Mouse (Mus musculus) stomach, postnatal 0 days (tissue): ENCODE results near the gene Nob1. TPM values are rescaled to one million over a fixed set of nuclear protein-coding genes. Genes with fewer than 3 reads are reported as not detected.
A peak's percentile ranks its signal among the peaks of the same experiment; 100 is the strongest.

Experiments
- ATAC-seq: fragments of 200-750 bp; cut with Nextera tagmentation; 2 replicates; pipeline ENCODE4 v1.8.0; 2017; ENCODE audit not compliant: low FRiP score, low TSS enrichment
- DNase-seq: peaks from one replicate; pipeline ENCODE4 v3.0.0-alpha.2; 2016; ENCODE audit warnings: low spot score
- H3K27ac ChIP-seq: fragments of 300-500 bp; sonication (generic); replicated peaks from 2 replicates; pipeline ENCODE4 v1.5.1; 2014; ENCODE audit warnings: mild to moderate bottlenecking, control low read depth
- H3K27me3 ChIP-seq: fragments of 300-500 bp; sonication (generic); 2 replicates; pipeline ENCODE4 v1.6.1; 2014; ENCODE audit warnings: low read length; ENCODE audit not compliant: control insufficient read depth, insufficient read depth
- H3K36me3 ChIP-seq: fragments of 300-500 bp; sonication (generic); 2 replicates; pipeline ENCODE4 v1.6.1; 2014; ENCODE audit warnings: low read length, mixed read lengths; ENCODE audit not compliant: control insufficient read depth, insufficient read depth
- H3K4me1 ChIP-seq: fragments of 300-500 bp; sonication (generic); replicated peaks from 2 replicates; pipeline ENCODE4 v1.6.1; 2014; ENCODE audit warnings: antibody characterized with exemption; ENCODE audit not compliant: control insufficient read depth, insufficient read depth
- H3K4me2 ChIP-seq: fragments of 300-500 bp; sonication (generic); replicated peaks from 2 replicates; pipeline ENCODE4 v1.6.1; 2014; ENCODE audit warnings: low read depth, mild to moderate bottlenecking, control low read depth, moderate library complexity
- H3K4me3 ChIP-seq: fragments of 300-500 bp; sonication (generic); 2 replicates; pipeline ENCODE4 v1.5.1; 2014; ENCODE audit warnings: low read depth, low read length, control low read depth
- H3K9ac ChIP-seq: fragments of 300-500 bp; sonication (generic); 2 replicates; pipeline ENCODE4 v1.6.1; 2014; ENCODE audit warnings: mild to moderate bottlenecking, low read length, control low read depth, mixed read lengths
- H3K9me3 ChIP-seq: fragments of 300-500 bp; sonication (generic); 2 replicates; pipeline ENCODE4 v1.6.1; 2016; ENCODE audit warnings: low read length; ENCODE audit not compliant: control insufficient read depth
- CTCF ChIP-seq: IDR thresholded peaks from 2 replicates; pipeline ENCODE4 v1.5.1; 2016; ENCODE audit warnings: antibody characterized with exemption, low read depth, mild to moderate bottlenecking, moderate library complexity
- EP300 ChIP-seq: optimal IDR thresholded peaks from 2 replicates; pipeline ENCODE3; 2016; ENCODE audit warnings: antibody characterized with exemption
- WGBS: fragments of 180-500 bp; shearing (Covaris S2); extraction: QIAGEN DNeasy Blood & Tissue Kit; methylation state at CpG from one replicate; pipeline ENCODE4 v1.1.7; 2014; 5-methylcytosine and 5-hydroxymethylcytosine counted together
- polyA plus RNA-seq: library from polyadenylated mRNA; unstranded; fragments of >200 nt; fragmentation: Nextera tagmentation; extraction: Ambion mirVana; gene quantifications from 2 replicates; pipeline ENCODE4 v1.2.1, GENCODE M21; 2015

Nob1 gene
- polyA plus RNA-seq, 1 experiment from 2014 or later, result 48.8 TPM

GRCm38 (mm10) chr8:107397665-107398064 is 27.2 kb downstream of the Nob1 start:
- DNase-seq (no peak), ATAC-seq (peak; percentile 58)
- Histone ChIP-seq H3K27ac (peak overlapping the region; percentile 77), H3K27me3 (no peaks in the 10 kb centered on the region), H3K9me3 (no peaks in the 10 kb centered on the region), H3K9ac (peak overlapping the region; percentile 27; the same call in 1 of the 2 replicates), H3K36me3 (no peaks in the 10 kb centered on the region), H3K4me3 (no peak overlapping the region), H3K4me1 (no peaks in the 10 kb centered on the region), H3K4me2 (no peak overlapping the region)
- TF ChIP-seq CTCF (no peak), EP300 (no peak)
- 23% methylated on average over 12 of the region's 12 CpGs for whole genome bisulfite sequencing

GRCm38 (mm10) chr8:107396106-107396670 is 28.7 kb downstream of the Nob1 start:
- H3K4me2 ChIP-seq, result no peak overlapping the region
- H3K4me3 ChIP-seq, result no peak overlapping the region
- H3K9me3 ChIP-seq, result no peaks in the 10 kb centered on the region
- ATAC-seq (no peak), DNase-seq (no peak)
- H3K27me3 ChIP-seq, result no peaks in the 10 kb centered on the region
- H3K36me3 ChIP-seq, result no peaks in the 10 kb centered on the region
- 86% methylated on average over 10 of the region's 10 CpGs for WGBS
- no peak overlapping the region for H3K27ac ChIP-seq
- no peak overlapping the region for H3K9ac ChIP-seq
- no peaks in the 10 kb centered on the region for H3K4me1 ChIP-seq
- TF ChIP-seq EP300 (no peak), CTCF (no peak)

GRCm38 (mm10) chr8:107395397-107395796 is 29.5 kb downstream of the Nob1 start:
- DNase-seq (no peak), ATAC-seq (no peak)
- Histone ChIP-seq H3K4me3 (no peak overlapping the region), H3K27me3 (no peaks in the 10 kb centered on the region), H3K4me1 (no peaks in the 10 kb centered on the region), H3K9me3 (no peaks in the 10 kb centered on the region), H3K4me2 (no peak overlapping the region), H3K27ac (no peak overlapping the region), H3K9ac (no peak overlapping the region), H3K36me3 (no peaks in the 10 kb centered on the region)
- TF ChIP-seq CTCF (no peak), EP300 (no peak)

GRCm38 (mm10) chr8:107391136-107391516 is 33.7 kb downstream of the Nob1 start:
- DNase-seq (no peak), ATAC-seq (no peak)
- no peak overlapping the region for H3K4me2 ChIP-seq
- H3K4me1 ChIP-seq, result no peaks in the 10 kb centered on the region
- TF ChIP-seq EP300 (no peak), CTCF (no peak)
- H3K4me3 ChIP-seq, result no peak overlapping the region
- no peaks in the 10 kb centered on the region for H3K36me3 ChIP-seq
- WGBS, result 68% methylated on average over 4 of the region's 4 CpGs
- H3K27me3 ChIP-seq, result no peaks in the 10 kb centered on the region
- no peak overlapping the region for H3K27ac ChIP-seq
- H3K9ac ChIP-seq, result no peak overlapping the region
- H3K9me3 ChIP-seq, result no peaks in the 10 kb centered on the region

GRCm38 (mm10) chr8:107390476-107391135 is 34.2 kb downstream of the Nob1 start:
- TF ChIP-seq CTCF (no peak), EP300 (no peak)
- 87% methylated on average over 16 of the region's 16 CpGs for WGBS
- DNase-seq (peak; percentile 13), ATAC-seq (no peak)
- H3K27ac ChIP-seq, result no peak overlapping the region
- H3K4me1 ChIP-seq, result no peaks in the 10 kb centered on the region
- H3K4me2 ChIP-seq, result no peak overlapping the region
- no peak overlapping the region for H3K4me3 ChIP-seq
- H3K9ac ChIP-seq, result no peak overlapping the region
- H3K27me3 ChIP-seq, result no peaks in the 10 kb centered on the region
- no peaks in the 10 kb centered on the region for H3K36me3 ChIP-seq
- no peaks in the 10 kb centered on the region for H3K9me3 ChIP-seq

- WGBS, result 37% methylated on average over 8 of the region's 8 CpGs
- ATAC-seq, result no peak
- H3K4me2 ChIP-seq, result no peak overlapping the region
- H3K9ac ChIP-seq, result no peak overlapping the region
- DNase-seq, result peak; percentile 48
- H3K27me3 ChIP-seq, result no peaks in the 10 kb centered on the region
- H3K27ac ChIP-seq, result no peak overlapping the region
- no peaks in the 10 kb centered on the region for H3K4me1 ChIP-seq
- H3K4me3 ChIP-seq, result no peak overlapping the region
- no peaks in the 10 kb centered on the region for H3K36me3 ChIP-seq
- no peaks in the 10 kb centered on the region for H3K9me3 ChIP-seq
- no peak for TF ChIP-seq CTCF
- TF ChIP-seq EP300, result no peak
Measured at GRCm38 (mm10) chr8:107389557-107389956, 35.3 kb downstream of the Nob1 start.
